Mouse (Mus musculus) lung, embryonic 16.5 days (tissue): ENCODE results near the gene Psap. TPM values are rescaled to one million over a fixed set of nuclear protein-coding genes. Genes with fewer than 3 reads are reported as not detected.
A peak's percentile ranks its signal among the peaks of the same experiment; 100 is the strongest.

Experiments used
- ATAC-seq: fragments of 200-750 bp; cut with Nextera tagmentation; 2 replicates; pipeline ENCODE4 v1.8.0; 2017; ENCODE audit warnings: low read depth, mild to moderate bottlenecking, moderate library complexity
- H3K27ac ChIP-seq: fragments of 300-500 bp; sonication (generic); 2 replicates; pipeline ENCODE4 v1.5.1; 2014; ENCODE audit warnings: mild to moderate bottlenecking, control low read depth, low read length
- H3K27me3 ChIP-seq: fragments of 300-500 bp; sonication (generic); 2 replicates; pipeline ENCODE4 v1.6.1; 2014; ENCODE audit warnings: low read depth, low read length, mixed read lengths; ENCODE audit not compliant: control insufficient read depth, insufficient read depth
- H3K36me3 ChIP-seq: fragments of 300-500 bp; sonication (generic); 2 replicates; pipeline ENCODE4 v1.6.1; 2014; ENCODE audit warnings: low read length; ENCODE audit not compliant: control insufficient read depth, insufficient read depth
- H3K4me1 ChIP-seq: fragments of 300-500 bp; sonication (generic); replicated peaks from 2 replicates; pipeline ENCODE4 v1.6.1; 2014; ENCODE audit warnings: low read length, mixed read lengths; ENCODE audit not compliant: control insufficient read depth, insufficient read depth
- H3K4me2 ChIP-seq: fragments of 300-500 bp; sonication (generic); 2 replicates; pipeline ENCODE4 v1.6.1; 2014; ENCODE audit warnings: low read depth, low read length, control low read depth
- H3K4me3 ChIP-seq: fragments of 300-500 bp; sonication (generic); 2 replicates; pipeline ENCODE4 v1.5.1; 2014; ENCODE audit warnings: mild to moderate bottlenecking, low read length, control low read depth
- H3K9ac ChIP-seq: fragments of 300-500 bp; sonication (generic); 2 replicates; pipeline ENCODE4 v1.6.1; 2014; ENCODE audit warnings: low read length, control low read depth
- H3K9me3 ChIP-seq: fragments of 300-500 bp; sonication (generic); 2 replicates; pipeline ENCODE4 v1.6.1; 2016; ENCODE audit warnings: low read length; ENCODE audit not compliant: control insufficient read depth
- WGBS: fragments of 180-500 bp; shearing (Covaris S2); extraction: QIAGEN DNeasy Blood & Tissue Kit; methylation state at CpG from one replicate; pipeline ENCODE4 v1.1.7; 2014; 5-methylcytosine and 5-hydroxymethylcytosine counted together
- polyA plus RNA-seq: library from polyadenylated mRNA; unstranded; fragments of >200 nt; fragmentation: Nextera tagmentation; extraction: Ambion mirVana; gene quantifications from 2 replicates; pipeline ENCODE4 v1.2.1, GENCODE M21; 2015

Psap gene
- polyA plus RNA-seq, 1 experiment from 2014 or later = 131 TPM

- Histone ChIP-seq H3K9ac (no peak overlapping the region), H3K4me2 (no peak overlapping the region), H3K9me3 (no peaks in the 10 kb centered on the region), H3K27me3 (peaks cover 10% of the 10 kb centered on the region; the same call in 1 of the 2 replicates), H3K27ac (no peak overlapping the region), H3K36me3 (no peaks in the 10 kb centered on the region), H3K4me3 (no peak overlapping the region), H3K4me1 (peaks cover 25% of the 10 kb centered on the region)
- ATAC-seq = no peak
- WGBS = 90% methylated on average over 6 of the region's 6 CpGs
Measured at GRCm38 (mm10) chr10:60284248-60284647, 6.8 kb downstream of the Psap start.

- H3K4me2 ChIP-seq = no peak overlapping the region
- no peak; the same call in none of the 2 replicates for ATAC-seq
- H3K27me3 ChIP-seq = peaks cover 10% of the 10 kb centered on the region; the same call in 1 of the 2 replicates
- H3K27ac ChIP-seq = no peak overlapping the region
- H3K9me3 ChIP-seq = no peaks in the 10 kb centered on the region
- H3K9ac ChIP-seq = no peak overlapping the region; the same call in 1 of the 2 replicates
- no peaks in the 10 kb centered on the region for H3K36me3 ChIP-seq
- 39% methylated on average over 8 of the region's 8 CpGs for WGBS
- H3K4me3 ChIP-seq = no peak overlapping the region
- peaks cover 27% of the 10 kb centered on the region for H3K4me1 ChIP-seq
Measured at GRCm38 (mm10) chr10:60284676-60285111, 7.3 kb downstream of the Psap start.

- Histone ChIP-seq H3K4me3 (no peak overlapping the region), H3K27me3 (peaks cover 10% of the 10 kb centered on the region; the same call in 1 of the 2 replicates), H3K4me1 (peaks cover 32% of the 10 kb centered on the region), H3K4me2 (peak overlapping the region; percentile 23; the same call in 1 of the 2 replicates), H3K27ac (no peak overlapping the region), H3K9me3 (no peaks in the 10 kb centered on the region), H3K9ac (peak overlapping the region; percentile 4; the same call in 1 of the 2 replicates), H3K36me3 (no peaks in the 10 kb centered on the region)
- WGBS = 57% methylated on average over 8 of the region's 8 CpGs
- ATAC-seq = peak; percentile 7; the same call in 1 of the 2 replicates
Measured at GRCm38 (mm10) chr10:60285183-60285582, 7.8 kb downstream of the Psap start.

- no peak overlapping the region for H3K9ac ChIP-seq
- peaks cover 10% of the 10 kb centered on the region; the same call in 1 of the 2 replicates for H3K27me3 ChIP-seq
- 53% methylated on average over 14 of the region's 14 CpGs for whole genome bisulfite sequencing
- no peak for ATAC-seq
- H3K36me3 ChIP-seq = no peaks in the 10 kb centered on the region
- H3K27ac ChIP-seq = no peak overlapping the region
- no peak overlapping the region for H3K4me3 ChIP-seq
- peaks cover 34% of the 10 kb centered on the region for H3K4me1 ChIP-seq
- H3K4me2 ChIP-seq = 0 out of 2 replicates have a peak overlapping the region, but pooled peaks have one; percentile 23
- no peaks in the 10 kb centered on the region for H3K9me3 ChIP-seq
Measured at GRCm38 (mm10) chr10:60285676-60286372, 8.4 kb downstream of the Psap start.

- 92% methylated on average over 7 of the region's 7 CpGs for WGBS
- Histone ChIP-seq H3K9me3 (no peaks in the 10 kb centered on the region), H3K4me2 (no peak overlapping the region), H3K9ac (no peak overlapping the region), H3K4me1 (peaks cover 37% of the 10 kb centered on the region), H3K27ac (no peak overlapping the region), H3K4me3 (no peak overlapping the region), H3K36me3 (no peaks in the 10 kb centered on the region), H3K27me3 (peaks cover 16% of the 10 kb centered on the region)
- ATAC-seq = no peak
Measured at GRCm38 (mm10) chr10:60286546-60286945, 9.1 kb downstream of the Psap start.

- no peak overlapping the region for H3K4me3 ChIP-seq
- H3K9ac ChIP-seq = no peak overlapping the region
Measured at GRCm38 (mm10) chr10:60287161-60287560, 9.7 kb downstream of the Psap start.

GRCm38 (mm10) chr10:60287726-60288125 lies 10.3 kb downstream of the Psap start:
- no peak overlapping the region for H3K9ac ChIP-seq
- peaks cover 37% of the 10 kb centered on the region for H3K4me1 ChIP-seq
- no peak overlapping the region for H3K27ac ChIP-seq
- peaks cover 26% of the 10 kb centered on the region for H3K27me3 ChIP-seq
- no peaks in the 10 kb centered on the region for H3K9me3 ChIP-seq
- H3K36me3 ChIP-seq = peaks cover 3% of the 10 kb centered on the region; the same call in 1 of the 2 replicates
- WGBS = 63% methylated on average over 2 of the region's 2 CpGs
- no peak for ATAC-seq
- no peak overlapping the region for H3K4me3 ChIP-seq
- H3K4me2 ChIP-seq = no peak overlapping the region

More at GRCm38 (mm10) chr10:60287161-60287560, 9.7 kb downstream of the Psap start:
- no peak for ATAC-seq
- no peaks in the 10 kb centered on the region for H3K9me3 ChIP-seq
- H3K27me3 ChIP-seq = peaks cover 22% of the 10 kb centered on the region
- 84% methylated on average over 4 of the region's 4 CpGs for WGBS
- no peak overlapping the region for H3K27ac ChIP-seq
- no peak overlapping the region for H3K4me2 ChIP-seq
- peaks cover 37% of the 10 kb centered on the region for H3K4me1 ChIP-seq
- no peaks in the 10 kb centered on the region for H3K36me3 ChIP-seq

GRCm38 (mm10) chr10:60289216-60289615 lies 11.8 kb downstream of the Psap start:
- no peak overlapping the region for H3K9ac ChIP-seq
- WGBS = 58% methylated on average over 8 of the region's 8 CpGs
- peaks cover 26% of the 10 kb centered on the region for H3K27me3 ChIP-seq
- peaks cover 8% of the 10 kb centered on the region for H3K36me3 ChIP-seq
- peaks cover 37% of the 10 kb centered on the region for H3K4me1 ChIP-seq
- no peak overlapping the region for H3K4me2 ChIP-seq
- no peak overlapping the region for H3K27ac ChIP-seq
- no peaks in the 10 kb centered on the region for H3K9me3 ChIP-seq
- no peak overlapping the region for H3K4me3 ChIP-seq
- peak; percentile 50 for ATAC-seq

GRCm38 (mm10) chr10:60290026-60290738 lies 12.8 kb downstream of the Psap start:
- no peak overlapping the region for H3K9ac ChIP-seq

More at GRCm38 (mm10) chr10:60290026-60290738, 12.8 kb downstream of the Psap start:
- WGBS = 36% methylated on average over 7 of the region's 7 CpGs
- no peak overlapping the region for H3K4me2 ChIP-seq
- peaks cover 30% of the 10 kb centered on the region for H3K4me1 ChIP-seq
- no peak overlapping the region for H3K27ac ChIP-seq
- H3K9me3 ChIP-seq = no peaks in the 10 kb centered on the region
- H3K36me3 ChIP-seq = peaks cover 12% of the 10 kb centered on the region
- peaks cover 26% of the 10 kb centered on the region for H3K27me3 ChIP-seq
- ATAC-seq = no peak
- no peak overlapping the region for H3K4me3 ChIP-seq
